Mouse (Mus musculus) megakaryocyte-erythroid progenitor cell, adult 5-6 weeks (primary cell): ENCODE data around the gene Neurog2. TPM values are rescaled to one million over a fixed set of nuclear protein-coding genes. Genes with fewer than 3 reads are reported as not detected.

Source experiments
- ATAC-seq: replicated peaks from 2 replicates; pipeline ENCODE4 v1.8.0; 2016; ENCODE audit warnings: mild to moderate bottlenecking, inconsistent platforms; ENCODE audit not compliant: severe bottlenecking, poor library complexity, low FRiP score, low TSS enrichment
- total RNA-seq, 2 experiments: library from RNA; stranded (forward) in 1 of 2; stranded (reverse) in 1 of 2; fragments of 200-1000, 215-1000 nt in 1 of 2; fragments of >200 nt in 1 of 2; fragmentation: Nextera tagmentation in 1 of 2; gene quantifications; 2 replicates each; pipeline ENCODE4 v1.2.3; 2014 to 2017

Gene Neurog2
- total RNA-seq (2014; fragmentation: Nextera tagmentation) (not detected in 2 replicates), total RNA-seq (2017) (not detected in 2 replicates)

GRCm38 (mm10) chr3:127633080-127634032 is at the start of gene Neurog2:
Gene Neurog2, plus strand, starts transcription at chr3:127633135.
- peak; percentile 12; the same call in 1 of the 2 replicates for ATAC-seq

GRCm38 (mm10) chr3:127597136-127597535 is 35.8 kb upstream of the Neurog2 start:
- ATAC-seq: no peak

DNA sequence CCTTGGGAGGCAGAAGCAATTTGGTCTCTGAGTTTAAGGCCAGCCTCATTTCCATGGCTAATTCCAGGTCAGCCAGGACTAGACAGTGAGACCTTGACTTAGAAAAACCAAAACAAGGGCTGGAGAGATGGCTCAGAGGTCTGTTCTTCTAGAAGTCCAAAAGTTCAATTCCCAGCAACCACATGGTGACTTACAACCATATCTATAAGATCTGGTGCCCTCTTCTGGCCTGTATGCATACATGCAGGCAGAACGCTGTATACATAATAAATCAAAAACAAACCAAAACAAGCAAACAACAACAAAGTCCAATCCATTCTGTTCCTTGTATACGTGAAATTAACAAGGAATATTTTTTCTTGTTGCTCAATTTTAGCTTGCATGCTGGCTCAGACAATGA is 24.8 kb upstream of the Neurog2 start:
- ATAC-seq: no peak; the same call in 1 of the 2 replicates

DNA sequence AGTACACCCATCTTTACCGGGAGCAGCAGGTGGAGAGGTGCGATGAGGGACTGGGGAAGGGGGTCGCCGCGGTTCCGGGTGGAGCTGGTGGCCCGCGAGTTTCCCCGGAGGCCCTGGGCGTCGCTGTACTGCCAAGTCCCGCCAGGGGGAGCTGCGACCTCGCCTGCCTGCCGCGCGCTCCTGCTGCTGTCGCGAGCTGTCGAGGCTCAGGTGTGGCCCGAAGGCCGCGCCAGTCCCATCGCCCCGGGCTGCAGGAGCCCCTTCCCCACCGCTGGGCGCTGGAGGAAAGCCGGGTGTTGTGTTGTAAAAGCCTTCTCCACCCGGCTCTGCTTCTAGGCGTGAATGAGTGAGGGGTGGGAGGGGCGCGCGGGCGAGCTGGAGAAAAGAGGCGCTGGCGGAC is 7.6 kb upstream of the Neurog2 start:
- ATAC-seq: peak; percentile 89

DNA sequence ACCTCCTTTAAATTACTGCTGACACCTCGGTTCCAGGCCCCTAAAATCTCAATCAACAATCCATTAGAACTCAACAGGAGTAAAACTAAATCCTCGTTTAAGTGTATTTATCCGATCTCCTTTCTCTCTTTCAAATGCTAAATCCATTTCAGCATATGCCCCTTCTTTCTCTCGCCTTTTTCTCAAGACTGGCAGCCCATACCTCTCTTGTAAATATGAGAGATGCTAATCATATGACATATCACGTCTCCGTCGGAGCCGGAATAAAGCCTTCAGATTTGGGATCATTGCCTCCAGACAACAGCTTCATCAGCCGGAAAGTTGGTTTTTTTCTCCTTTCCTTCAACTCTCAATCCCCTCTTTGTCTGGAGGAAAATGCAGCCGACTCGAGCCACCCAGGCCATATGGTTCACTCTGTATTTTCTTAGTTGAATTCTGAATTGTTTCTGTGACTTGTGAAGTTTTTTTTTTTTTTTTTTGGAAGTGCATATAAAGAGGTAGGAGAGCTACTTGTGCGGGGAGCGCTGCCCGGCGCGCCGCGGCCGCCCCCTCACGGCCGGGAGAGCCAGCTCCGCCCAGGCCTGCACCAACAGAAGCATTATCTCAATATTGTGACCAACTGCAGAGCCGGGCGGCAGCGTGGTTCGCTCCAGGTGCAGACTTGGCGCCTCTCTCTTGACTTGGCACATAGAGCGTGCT is 7.1 kb upstream of the Neurog2 start:
- peak; percentile 81 for ATAC-seq

DNA sequence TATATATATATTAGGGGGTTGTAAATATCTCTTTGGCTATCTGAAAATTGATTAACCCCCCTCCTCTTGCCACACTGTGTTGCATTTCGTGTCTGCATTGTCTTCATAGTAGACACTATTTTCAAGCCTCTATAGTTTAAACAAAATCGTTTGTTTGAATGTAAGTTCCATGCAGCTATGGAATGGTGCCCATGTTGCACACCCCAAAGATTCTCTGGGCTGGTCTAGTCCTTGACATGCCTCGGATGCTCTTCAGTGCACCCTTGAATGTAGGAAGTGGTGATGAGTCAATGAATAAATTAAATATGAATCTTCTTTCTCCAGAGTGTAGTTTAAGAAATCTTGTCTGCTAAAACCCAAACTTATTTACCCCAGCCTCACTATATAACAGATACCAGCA is 6.4 kb upstream of the Neurog2 start:
- ATAC-seq: no peak

- ATAC-seq: no peak
Measured at GRCm38 (mm10) chr3:127627151-127627955, 5.6 kb upstream of the Neurog2 start.

DNA sequence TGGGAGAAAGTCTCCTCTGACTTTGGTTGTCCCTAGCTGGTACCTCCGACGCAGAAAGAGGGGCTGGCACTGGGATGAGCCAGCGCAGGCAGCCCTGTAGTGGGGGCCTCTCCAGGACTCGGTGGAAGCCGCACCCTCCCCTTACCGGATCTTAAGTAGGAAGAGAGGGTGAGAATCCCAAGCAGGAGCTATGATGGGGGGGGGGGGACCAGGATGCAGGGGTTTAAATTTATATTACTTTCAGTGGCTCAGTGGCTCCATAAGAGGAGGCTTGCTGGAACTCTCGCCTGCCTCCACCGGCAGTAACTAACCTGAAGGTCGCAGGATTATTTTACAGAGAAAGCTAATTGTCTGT is 5.0 kb upstream of the Neurog2 start:
- no peak for ATAC-seq

DNA sequence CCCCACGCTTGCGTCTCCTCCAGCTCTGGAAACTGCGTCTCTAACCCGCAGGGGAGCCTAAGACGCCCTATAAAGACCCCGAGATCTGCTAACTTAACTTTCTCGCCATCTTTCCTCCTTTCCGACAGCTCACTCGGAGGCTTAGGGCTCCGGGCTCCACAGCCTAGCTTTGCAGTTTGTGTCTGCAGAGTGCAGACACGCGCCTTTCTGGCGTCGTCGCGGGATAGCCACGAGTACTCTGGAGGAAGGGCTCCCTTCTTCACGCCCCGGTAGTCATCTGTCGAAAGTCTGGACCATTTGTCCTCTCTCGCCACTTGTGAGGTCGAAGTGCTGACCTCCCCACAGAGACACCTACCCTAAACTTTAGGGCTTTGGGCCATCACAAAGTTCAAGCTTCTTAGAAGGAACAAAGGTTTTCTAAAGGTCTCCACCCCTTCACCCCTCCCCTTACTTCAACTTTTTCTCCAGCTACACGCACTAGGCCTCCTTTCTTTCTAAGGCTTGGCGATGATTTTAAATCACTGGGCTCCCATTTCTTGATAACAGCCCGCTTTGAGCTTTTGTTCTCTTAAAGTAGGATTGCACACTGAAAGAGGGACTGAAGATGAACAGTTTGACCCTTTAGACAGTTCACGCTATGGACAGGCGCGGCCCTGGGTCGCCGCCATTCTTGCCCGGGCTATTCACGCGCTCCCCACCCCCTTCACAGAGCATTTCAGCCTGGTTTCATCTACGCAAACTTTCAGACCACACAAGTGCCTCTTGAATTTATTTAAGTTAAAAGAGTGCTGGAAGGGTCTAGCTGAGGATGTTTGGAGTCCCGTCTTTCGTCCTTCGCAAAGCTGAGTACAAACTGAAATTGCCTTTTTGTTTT is 4.4 kb upstream of the Neurog2 start:
- no peak for ATAC-seq

- no peak for ATAC-seq
Measured at GRCm38 (mm10) chr3:127630190-127630589, 2.7 kb upstream of the Neurog2 start.

DNA sequence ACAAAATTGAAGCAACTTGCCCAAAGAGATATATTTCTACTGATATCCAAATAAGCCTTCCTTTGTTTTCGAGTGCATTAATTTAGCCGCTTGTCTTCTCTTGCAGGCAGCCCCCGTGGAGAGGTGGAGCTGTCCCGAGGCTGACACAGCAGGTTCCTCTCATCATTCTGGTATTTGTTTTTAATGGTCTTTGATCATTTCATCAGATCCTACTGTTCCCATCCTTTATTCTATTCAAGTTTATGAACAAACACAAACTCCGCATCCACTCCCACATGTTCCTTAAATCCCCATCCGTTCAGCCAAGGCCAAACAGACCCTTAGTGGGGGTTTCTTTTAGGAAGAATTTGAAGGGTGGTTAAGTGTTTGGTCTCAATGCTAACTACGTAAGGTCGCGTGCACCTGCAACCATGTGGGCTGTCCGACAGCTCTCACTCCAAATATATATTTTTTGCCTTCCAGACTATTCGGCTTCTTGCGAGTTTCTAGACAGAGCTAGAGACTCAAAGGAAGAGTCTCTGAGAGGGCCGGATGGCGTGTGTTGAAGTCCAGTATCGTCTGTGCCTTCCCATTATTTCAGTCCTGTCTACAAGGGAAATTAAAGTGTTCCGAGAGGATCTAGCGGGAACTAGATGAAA is 2.1 kb upstream of the Neurog2 start:
- ATAC-seq: no peak

DNA sequence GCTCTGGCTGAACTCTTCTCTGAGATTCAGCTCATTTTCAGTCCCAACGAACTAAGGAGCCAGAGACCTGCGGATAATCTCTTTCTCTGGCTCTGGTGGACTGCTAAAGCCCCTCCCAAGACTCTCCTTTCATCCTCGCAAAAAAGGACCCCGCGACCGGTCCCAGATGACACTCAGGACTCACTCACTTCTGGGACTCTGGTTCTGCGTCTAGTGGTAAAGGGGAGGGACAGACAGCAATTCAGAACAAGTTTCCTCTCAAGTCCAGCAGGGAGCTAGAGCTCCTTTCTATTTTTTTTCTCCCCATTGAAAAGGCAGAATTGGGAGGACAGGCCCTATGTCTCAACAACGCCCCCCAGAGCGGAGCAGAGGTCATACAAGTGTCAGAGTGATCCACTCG is 1.4 kb upstream of the Neurog2 start:
- no peak for ATAC-seq

- peak; percentile 45 for ATAC-seq
Measured at GRCm38 (mm10) chr3:127632531-127632930, 404 bp upstream of the Neurog2 start.

- ATAC-seq: peak; percentile 84
Measured at GRCm38 (mm10) chr3:127634101-127634983, 1.4 kb downstream of the Neurog2 start.

DNA sequence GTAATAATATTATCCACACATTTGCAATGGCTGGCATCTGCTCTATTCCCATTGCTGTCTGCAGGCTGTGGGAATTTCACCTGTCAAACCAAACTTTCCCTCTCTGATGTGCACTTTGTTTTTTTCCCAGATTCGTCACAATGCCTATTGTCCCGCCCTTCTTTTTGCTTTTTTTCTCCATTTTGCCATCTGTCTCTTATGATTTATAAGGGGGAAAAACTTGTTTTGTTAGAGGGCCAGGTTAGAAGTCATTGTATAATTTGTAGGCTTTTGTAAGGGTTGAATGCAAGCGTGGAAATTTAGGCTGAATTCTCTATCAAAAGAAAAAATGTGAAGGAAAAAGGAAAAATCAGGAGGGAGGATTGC is 2.0 kb downstream of the Neurog2 start:
- ATAC-seq: no peak

- peak; percentile 97 for ATAC-seq
Measured at GRCm38 (mm10) chr3:127639875-127640761, 7.2 kb downstream of the Neurog2 start.
